Mouse (Mus musculus) CD4-positive, CD25-positive, alpha-beta regulatory T cell, adult 2 months (primary cell): ENCODE results near the gene Usp17lb.
"Not testable (repeated sequence)": the region's sequence is repeated elsewhere in the genome, so short reads cannot be mapped to it uniquely, and the experiment has no call there.

Experiments used
- DNase-seq: peaks from one replicate; pipeline ENCODE4 v3.0.0-alpha.2; 2012; ENCODE audit warnings: low read depth, low spot score

Gene Usp17lb

GRCm38 (mm10) chr7:104842503-104842902, at the start of gene Usp17lb:
Usp17lb (minus strand) TSS chr7:104842603.
- DNase-seq = no peak

DNA sequence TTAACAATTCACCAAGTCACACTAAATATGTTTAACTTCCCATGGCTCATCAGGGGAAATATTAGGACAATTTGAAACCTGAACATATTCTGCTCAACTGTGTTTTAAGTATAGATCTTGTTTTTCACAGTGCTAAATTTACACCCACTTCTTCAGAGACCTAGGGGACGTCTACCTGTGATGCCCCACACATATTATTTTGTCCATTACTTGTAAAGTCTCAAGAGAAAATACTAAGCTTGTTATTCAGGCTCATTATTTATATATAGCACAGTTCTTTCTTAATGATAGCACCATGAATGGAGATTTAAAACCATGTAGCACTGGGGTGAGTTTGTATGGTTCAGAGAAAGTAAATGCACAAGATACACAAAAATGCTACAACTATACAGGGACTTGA, 35.3 kb upstream of the Usp17lb start, which contains the start of gene Olfr665:
Gene Olfr665, plus strand, starts transcription at position 301 of the 400 bp plus-strand sequence.
- DNase-seq = no peak

DNA sequence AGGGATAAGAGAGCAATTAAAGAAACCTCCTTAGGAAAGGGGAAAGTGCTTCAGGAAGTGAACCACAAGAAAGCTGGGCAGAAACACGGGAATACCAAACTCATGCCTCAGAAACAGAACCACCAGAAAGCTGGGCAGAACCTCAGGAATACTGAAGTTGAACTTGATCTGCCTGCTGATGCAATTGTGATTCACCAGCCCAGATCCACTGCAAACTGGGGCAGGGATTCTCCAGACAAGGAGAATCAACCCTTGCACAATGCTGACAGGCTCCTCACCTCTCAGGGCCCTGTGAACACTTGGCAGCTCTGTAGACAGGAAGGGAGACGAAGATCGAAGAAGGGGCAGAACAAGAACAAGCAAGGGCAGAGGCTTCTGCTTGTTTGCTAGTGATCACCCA, 19.0 kb upstream of the Usp17lb start:
- DNase-seq = no peak

DNA sequence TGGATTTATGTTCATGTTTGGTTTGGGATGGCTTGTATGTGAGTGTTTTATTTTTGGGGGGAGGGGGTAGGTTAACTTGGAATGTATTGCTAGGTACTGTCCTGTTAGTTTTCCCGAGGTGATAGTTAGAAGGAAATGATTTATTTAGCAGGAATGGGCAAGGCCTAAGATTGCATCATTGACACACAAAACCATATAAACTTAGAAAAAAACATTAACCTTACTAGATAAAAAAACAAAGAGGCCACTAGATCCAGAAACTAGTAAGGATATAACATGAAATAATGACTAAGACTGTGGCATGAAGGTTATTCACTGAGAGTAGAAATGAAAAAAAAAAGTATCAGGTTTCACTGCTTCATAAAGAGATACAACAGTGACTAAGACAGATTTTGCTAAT, 15.3 kb upstream of the Usp17lb start:
- DNase-seq = no peak

GRCm38 (mm10) chr7:104856709-104857108, 14.3 kb upstream of the Usp17lb start, which contains the start of gene Usp17la:
Usp17la (plus strand) TSS chr7:104857009.
- DNase-seq = not testable (repeated sequence)

- no peak for DNase-seq
Measured at GRCm38 (mm10) chr7:104855248-104855750, 12.9 kb upstream of the Usp17lb start.

DNA sequence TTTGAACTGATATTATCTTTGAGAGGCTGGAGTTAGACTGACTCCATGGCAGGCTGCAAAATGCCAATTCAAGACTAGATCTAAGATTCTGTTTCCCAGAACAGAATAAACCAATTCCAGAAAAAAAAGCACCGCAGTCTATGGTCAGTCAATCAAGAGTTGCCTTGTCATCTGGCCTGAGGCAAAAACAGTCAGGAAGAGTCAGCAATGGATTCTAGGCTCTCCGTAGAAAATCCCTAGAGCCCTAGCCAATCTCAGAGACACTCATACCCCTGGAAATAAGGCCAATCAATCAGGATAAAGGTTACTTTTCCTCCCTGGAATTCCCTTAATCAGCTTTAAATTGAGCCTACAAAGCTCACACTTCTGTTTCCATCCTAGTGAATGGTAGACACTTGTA, 9.1 kb upstream of the Usp17lb start:
- not testable (repeated sequence) for DNase-seq

DNA sequence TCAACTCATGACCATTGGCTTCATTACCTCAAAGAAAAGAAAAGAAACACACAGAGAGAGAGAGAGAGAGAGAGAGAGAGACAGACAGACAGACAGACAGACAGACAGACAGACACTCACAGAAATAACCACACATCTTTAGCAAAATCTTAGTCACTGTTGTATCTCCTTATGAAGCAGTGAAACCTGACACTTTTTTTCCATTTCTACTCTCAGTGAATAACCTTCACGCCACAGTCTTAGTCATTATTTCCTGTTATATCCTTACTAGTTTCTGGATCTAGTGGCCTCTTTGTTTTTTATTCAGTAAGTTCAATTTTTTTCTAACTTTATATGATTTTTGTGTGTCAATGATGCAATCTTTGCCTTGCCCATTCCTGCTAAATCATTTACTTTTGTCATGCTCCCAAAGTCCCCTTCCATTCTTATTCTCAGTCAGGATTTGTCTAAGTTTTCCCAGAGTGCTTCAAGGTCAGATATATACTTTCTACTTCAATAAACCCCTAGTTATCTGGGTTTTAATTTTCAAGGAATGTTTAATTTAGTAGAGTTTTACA, 1.4 kb upstream of the Usp17lb start:
- DNase-seq = no peak

- DNase-seq = not testable (repeated sequence)
Measured at GRCm38 (mm10) chr7:104810335-104810734, 32.1 kb downstream of the Usp17lb start.

- DNase-seq = no peak
Measured at GRCm38 (mm10) chr7:104790796-104791195, 51.6 kb downstream of the Usp17lb start.
